Mouse (Mus musculus) neural tube, embryonic 11.5 days (tissue): ENCODE results near the gene Rbm7. TPM values are rescaled to one million over a fixed set of nuclear protein-coding genes. Genes with fewer than 3 reads are reported as not detected.

ENCODE experiments used
- ATAC-seq: fragments of 200-750 bp; cut with Nextera tagmentation; 2 replicates; pipeline ENCODE4 v1.8.0; 2017; ENCODE audit warnings: moderate number of reproducible peaks, mild to moderate bottlenecking, moderate TSS enrichment, moderate library complexity; ENCODE audit not compliant: insufficient read depth, low FRiP score, low TSS enrichment
- DNase-seq: peaks from one replicate; pipeline ENCODE4 v3.0.0-alpha.2; 2015; ENCODE audit warnings: low spot score
- H3K27ac ChIP-seq: fragments of 300-500 bp; sonication (generic); 2 replicates; pipeline ENCODE4 v1.5.1; 2014; ENCODE audit warnings: low read depth, mild to moderate bottlenecking, low read length
- H3K27me3 ChIP-seq: fragments of 300-500 bp; sonication (generic); 2 replicates; pipeline ENCODE4 v1.6.1; 2014; ENCODE audit warnings: mild to moderate bottlenecking, low read length, mixed read lengths; ENCODE audit not compliant: control insufficient read depth, insufficient read depth
- H3K36me3 ChIP-seq: fragments of 300-500 bp; sonication (generic); 2 replicates; pipeline ENCODE4 v1.6.1; 2014; ENCODE audit warnings: mild to moderate bottlenecking, low read length, moderate library complexity, mixed read lengths; ENCODE audit not compliant: control insufficient read depth, insufficient read depth
- H3K4me1 ChIP-seq: fragments of 300-500 bp; sonication (generic); 2 replicates; pipeline ENCODE4 v1.6.1; 2014; ENCODE audit warnings: low read length, mixed read lengths; ENCODE audit not compliant: control insufficient read depth, insufficient read depth
- H3K4me2 ChIP-seq: fragments of 300-500 bp; sonication (generic); 2 replicates; pipeline ENCODE4 v1.6.1; 2014; ENCODE audit warnings: low read depth, mild to moderate bottlenecking, moderate library complexity
- H3K4me3 ChIP-seq: fragments of 300-500 bp; sonication (generic); 2 replicates; pipeline ENCODE4 v1.5.1; 2014; ENCODE audit warnings: low read depth, low read length
- H3K9ac ChIP-seq: fragments of 300-500 bp; sonication (generic); 2 replicates; pipeline ENCODE4 v1.6.1; 2014; ENCODE audit warnings: mild to moderate bottlenecking, low read length
- H3K9me3 ChIP-seq: fragments of 300-500 bp; sonication (generic); 2 replicates; pipeline ENCODE4 v1.6.1; 2016; ENCODE audit warnings: low read length; ENCODE audit not compliant: control insufficient read depth
- WGBS: fragments of 180-500 bp; shearing (Covaris S2); extraction: QIAGEN DNeasy Blood & Tissue Kit; methylation state at CpG from one replicate; pipeline ENCODE4 v1.1.7; 2014; 5-methylcytosine and 5-hydroxymethylcytosine counted together
- polyA plus RNA-seq: library from polyadenylated mRNA; unstranded; fragments of >200 nt; fragmentation: Nextera tagmentation; extraction: Ambion mirVana; gene quantifications from 2 replicates; pipeline ENCODE4 v1.2.1, GENCODE M21; 2014

Gene Rbm7
- polyA plus RNA-seq, 1 experiment from 2014 or later: 115 TPM

DNA sequence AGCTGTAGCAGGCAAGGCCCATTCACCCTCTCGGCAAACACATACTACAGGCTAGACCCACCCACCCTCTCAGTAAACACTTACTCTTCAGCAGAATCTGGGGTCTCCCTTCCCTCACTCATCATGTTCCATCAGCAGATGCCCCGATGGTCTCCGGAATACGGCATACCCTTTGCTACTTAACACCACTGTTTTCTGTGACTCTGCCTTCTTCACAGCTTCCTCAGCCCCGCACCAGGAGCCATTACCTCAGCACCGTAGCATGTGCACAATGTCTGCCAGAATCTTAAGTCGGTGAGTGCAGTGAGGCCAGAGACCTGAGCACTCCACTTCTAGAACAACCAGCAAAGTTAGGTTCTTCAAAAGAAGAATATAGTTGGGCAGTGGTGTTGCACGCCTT is 34.4 kb downstream of the Rbm7 start:
- 90% methylated on average over 8 of the region's 8 CpGs for WGBS
- no peaks in the 10 kb centered on the region for H3K4me1 ChIP-seq
- H3K27me3 ChIP-seq: no peaks in the 10 kb centered on the region
- no peak for ATAC-seq
- no peaks in the 10 kb centered on the region; the same call in 1 of the 2 replicates for H3K36me3 ChIP-seq
- no peak overlapping the region for H3K9ac ChIP-seq
- no peak overlapping the region for H3K4me2 ChIP-seq
- DNase-seq: no peak
- peaks cover 1% of the 10 kb centered on the region; the same call in 1 of the 2 replicates for H3K9me3 ChIP-seq
- H3K27ac ChIP-seq: no peak overlapping the region
- no peak overlapping the region for H3K4me3 ChIP-seq

- ATAC-seq: no peak
Measured at GRCm38 (mm10) chr9:48459391-48459790, 35.7 kb downstream of the Rbm7 start.

GRCm38 (mm10) chr9:48458879-48459278 is 36.2 kb downstream of the Rbm7 start:
- no peak overlapping the region for H3K27ac ChIP-seq
- 71% methylated on average over 3 of the region's 3 CpGs for WGBS
- H3K9me3 ChIP-seq: no peaks in the 10 kb centered on the region
- H3K27me3 ChIP-seq: no peaks in the 10 kb centered on the region
- H3K36me3 ChIP-seq: no peaks in the 10 kb centered on the region
- H3K9ac ChIP-seq: no peak overlapping the region
- H3K4me1 ChIP-seq: no peaks in the 10 kb centered on the region
- no peak overlapping the region for H3K4me2 ChIP-seq
- no peak for ATAC-seq
- DNase-seq: no peak
- no peak overlapping the region for H3K4me3 ChIP-seq

More at GRCm38 (mm10) chr9:48459391-48459790, 35.7 kb downstream of the Rbm7 start:
- Histone ChIP-seq H3K27ac (no peak overlapping the region), H3K4me3 (no peak overlapping the region), H3K4me1 (no peaks in the 10 kb centered on the region), H3K9ac (no peak overlapping the region), H3K9me3 (no peaks in the 10 kb centered on the region), H3K36me3 (no peaks in the 10 kb centered on the region), H3K4me2 (no peak overlapping the region), H3K27me3 (no peaks in the 10 kb centered on the region)
- WGBS: 90% methylated on average over 5 of the region's 5 CpGs
- no peak for DNase-seq

- 93% methylated on average over 3 of the region's 3 CpGs for WGBS
Measured at GRCm38 (mm10) chr9:48455961-48456360, 39.1 kb downstream of the Rbm7 start.

GRCm38 (mm10) chr9:48450066-48450465 is 45.0 kb downstream of the Rbm7 start:
- H3K4me1 ChIP-seq: no peaks in the 10 kb centered on the region
- H3K27me3 ChIP-seq: no peaks in the 10 kb centered on the region
- no peaks in the 10 kb centered on the region for H3K36me3 ChIP-seq
- H3K27ac ChIP-seq: no peak overlapping the region
- WGBS: 93% methylated on average over 17 of the region's 17 CpGs
- no peak overlapping the region for H3K9ac ChIP-seq
- DNase-seq (no peak), ATAC-seq (no peak)
- H3K9me3 ChIP-seq: no peaks in the 10 kb centered on the region
- H3K4me2 ChIP-seq: no peak overlapping the region
- H3K4me3 ChIP-seq: no peak overlapping the region

More at GRCm38 (mm10) chr9:48455961-48456360, 39.1 kb downstream of the Rbm7 start:
- Histone ChIP-seq H3K4me2 (no peak overlapping the region), H3K9ac (no peak overlapping the region), H3K9me3 (no peaks in the 10 kb centered on the region), H3K27me3 (no peaks in the 10 kb centered on the region), H3K4me1 (no peaks in the 10 kb centered on the region), H3K27ac (no peak overlapping the region), H3K36me3 (no peaks in the 10 kb centered on the region), H3K4me3 (no peak overlapping the region)
- ATAC-seq (no peak), DNase-seq (no peak)

DNA sequence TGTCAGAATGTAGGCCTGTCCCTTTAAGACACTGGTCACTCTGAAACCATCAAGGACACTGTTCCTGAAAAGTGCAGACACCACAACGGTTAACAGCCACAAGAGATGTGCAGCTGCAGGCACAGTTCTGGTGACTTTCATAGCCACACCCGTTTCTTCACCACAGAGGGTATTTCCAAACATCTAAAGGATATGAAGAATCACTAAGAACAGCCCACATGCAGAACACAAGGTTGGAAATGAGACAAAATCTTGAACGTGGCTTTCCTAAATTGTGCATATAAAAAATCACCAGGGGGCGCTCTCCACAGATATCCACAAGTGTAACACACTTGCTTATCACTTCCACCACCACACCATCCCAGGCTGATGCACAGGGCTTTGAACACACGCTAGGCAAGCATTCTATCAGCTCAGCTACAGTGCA is 47.3 kb downstream of the Rbm7 start:
- DNase-seq: peak; percentile 16
- ATAC-seq: no peak
- Histone ChIP-seq H3K9ac (no peak overlapping the region), H3K27me3 (no peaks in the 10 kb centered on the region), H3K4me3 (no peak overlapping the region), H3K4me1 (no peaks in the 10 kb centered on the region), H3K36me3 (no peaks in the 10 kb centered on the region), H3K27ac (no peak overlapping the region), H3K4me2 (no peak overlapping the region), H3K9me3 (no peaks in the 10 kb centered on the region)
- WGBS: 48% methylated on average over 5 of the region's 5 CpGs

GRCm38 (mm10) chr9:48444821-48445220 is 50.3 kb downstream of the Rbm7 start:
- no peak for DNase-seq
- Histone ChIP-seq H3K4me2 (no peak overlapping the region), H3K9ac (no peak overlapping the region), H3K36me3 (no peaks in the 10 kb centered on the region), H3K27ac (no peak overlapping the region), H3K4me3 (no peak overlapping the region), H3K4me1 (no peaks in the 10 kb centered on the region), H3K27me3 (no peaks in the 10 kb centered on the region), H3K9me3 (no peaks in the 10 kb centered on the region)
- 85% methylated on average over 2 of the region's 2 CpGs for WGBS
- no peak for ATAC-seq

GRCm38 (mm10) chr9:48443873-48444272 is 51.2 kb downstream of the Rbm7 start:
- H3K9me3 ChIP-seq: no peaks in the 10 kb centered on the region
- no peak overlapping the region for H3K4me2 ChIP-seq
- no peaks in the 10 kb centered on the region for H3K27me3 ChIP-seq
- no peaks in the 10 kb centered on the region for H3K36me3 ChIP-seq
- no peak overlapping the region for H3K4me3 ChIP-seq
- no peak overlapping the region for H3K9ac ChIP-seq
- 87% methylated on average over 1 of the region's 1 CpGs for WGBS
- H3K4me1 ChIP-seq: no peaks in the 10 kb centered on the region
- no peak overlapping the region for H3K27ac ChIP-seq
- DNase-seq: no peak
- ATAC-seq: no peak
